Mouse (Mus musculus): ENCODE results near the gene Stoml1.

GRCm38 (mm10) chr9:58297961-58298477 is 45.1 kb downstream of the Stoml1 start:
- TF ChIP-seq CTCF (IDR thresholded peaks at IDR 0.05; ENCODE audit: low read depth), result no peak
- TF ChIP-seq EP300 (IDR thresholded peaks at IDR 0.05; ENCODE audit: low read depth), result no peak

Measured in liver, embryonic 14.5 days (tissue).